Mouse (Mus musculus): ENCODE results near the gene Tango6. TPM values are rescaled to one million over a fixed set of nuclear protein-coding genes. Genes with fewer than 3 reads are reported as not detected.

Tango6 gene
- total RNA-seq, 1 experiment from 2014 or later: 12.9 TPM

GRCm38 (mm10) chr8:106736861-106737662, 54.2 kb downstream of the Tango6 start:
- peak; percentile 36; the same call in 1 of the 2 replicates for ATAC-seq (ENCODE audit: extremely low read depth, insufficient number of reproducible peaks, low FRiP score, poor library complexity, severe bottlenecking)

GRCm38 (mm10) chr8:106737846-106738245, 55.0 kb downstream of the Tango6 start:
- no peak for ATAC-seq (ENCODE audit: extremely low read depth, insufficient number of reproducible peaks, low FRiP score, poor library complexity, severe bottlenecking)

- ATAC-seq (ENCODE audit: extremely low read depth, insufficient number of reproducible peaks, low FRiP score, poor library complexity, severe bottlenecking): no peak
Measured at GRCm38 (mm10) chr8:106742321-106742720, 59.5 kb downstream of the Tango6 start.

GRCm38 (mm10) chr8:106743361-106743760, 60.5 kb downstream of the Tango6 start:
- no peak for ATAC-seq (ENCODE audit: extremely low read depth, insufficient number of reproducible peaks, low FRiP score, poor library complexity, severe bottlenecking)

GRCm38 (mm10) chr8:106753436-106753835, 70.6 kb downstream of the Tango6 start:
- ATAC-seq (ENCODE audit: extremely low read depth, insufficient number of reproducible peaks, low FRiP score, poor library complexity, severe bottlenecking): no peak

GRCm38 (mm10) chr8:106761317-106761716, 78.4 kb downstream of the Tango6 start:
- ATAC-seq (ENCODE audit: extremely low read depth, insufficient number of reproducible peaks, low FRiP score, poor library complexity, severe bottlenecking): no peak

GRCm38 (mm10) chr8:106761867-106762523, 79.1 kb downstream of the Tango6 start:
- ATAC-seq (ENCODE audit: extremely low read depth, insufficient number of reproducible peaks, low FRiP score, poor library complexity, severe bottlenecking): no peak

- ATAC-seq (ENCODE audit: extremely low read depth, insufficient number of reproducible peaks, low FRiP score, poor library complexity, severe bottlenecking): no peak
Measured at GRCm38 (mm10) chr8:106764529-106764928, 81.7 kb downstream of the Tango6 start.

- ATAC-seq (ENCODE audit: extremely low read depth, insufficient number of reproducible peaks, low FRiP score, poor library complexity, severe bottlenecking): no peak
Measured at GRCm38 (mm10) chr8:106765570-106765969, 82.7 kb downstream of the Tango6 start.

GRCm38 (mm10) chr8:106766736-106767135, 83.9 kb downstream of the Tango6 start:
- no peak for ATAC-seq (ENCODE audit: extremely low read depth, insufficient number of reproducible peaks, low FRiP score, poor library complexity, severe bottlenecking)

GRCm38 (mm10) chr8:106769147-106769805, 86.4 kb downstream of the Tango6 start:
- no peak for ATAC-seq (ENCODE audit: extremely low read depth, insufficient number of reproducible peaks, low FRiP score, poor library complexity, severe bottlenecking)

- ATAC-seq (ENCODE audit: extremely low read depth, insufficient number of reproducible peaks, low FRiP score, poor library complexity, severe bottlenecking): no peak
Measured at GRCm38 (mm10) chr8:106770596-106771179, 87.8 kb downstream of the Tango6 start.

GRCm38 (mm10) chr8:106772094-106772493, 89.2 kb downstream of the Tango6 start:
- no peak for ATAC-seq (ENCODE audit: extremely low read depth, insufficient number of reproducible peaks, low FRiP score, poor library complexity, severe bottlenecking)

GRCm38 (mm10) chr8:106772501-106772900, 89.6 kb downstream of the Tango6 start:
- ATAC-seq (ENCODE audit: extremely low read depth, insufficient number of reproducible peaks, low FRiP score, poor library complexity, severe bottlenecking): no peak

GRCm38 (mm10) chr8:106774567-106775320, 91.9 kb downstream of the Tango6 start:
- ATAC-seq (ENCODE audit: extremely low read depth, insufficient number of reproducible peaks, low FRiP score, poor library complexity, severe bottlenecking): no peak

GRCm38 (mm10) chr8:106789623-106790022, 106.8 kb downstream of the Tango6 start:
- ATAC-seq (ENCODE audit: extremely low read depth, insufficient number of reproducible peaks, low FRiP score, poor library complexity, severe bottlenecking): no peak

- no peak for ATAC-seq (ENCODE audit: extremely low read depth, insufficient number of reproducible peaks, low FRiP score, poor library complexity, severe bottlenecking)
Measured at GRCm38 (mm10) chr8:106794820-106795219, 112.0 kb downstream of the Tango6 start.

- ATAC-seq (ENCODE audit: extremely low read depth, insufficient number of reproducible peaks, low FRiP score, poor library complexity, severe bottlenecking): no peak
Measured at GRCm38 (mm10) chr8:106799821-106800220, 117.0 kb downstream of the Tango6 start.

- ATAC-seq (ENCODE audit: extremely low read depth, insufficient number of reproducible peaks, low FRiP score, poor library complexity, severe bottlenecking): no peak
Measured at GRCm38 (mm10) chr8:106801261-106801660, 118.4 kb downstream of the Tango6 start.
